Mouse (Mus musculus): ENCODE results near the gene Map4k2.

Gene Map4k2

GRCm38 (mm10) chr19:6400096-6401086, 59.5 kb downstream of the Map4k2 start:
- DNase-seq (ENCODE audit: low read depth, low spot score), result no peak

- DNase-seq (ENCODE audit: low read depth, low spot score), result peak; percentile 71
These were observed 60.3 kb downstream of the Map4k2 start for GRCm38 (mm10) chr19:6401131-6401815.

- no peak for DNase-seq (ENCODE audit: low read depth, low spot score)
These were observed 61.0 kb downstream of the Map4k2 start for GRCm38 (mm10) chr19:6401951-6402350.

- DNase-seq (ENCODE audit: low read depth, low spot score), result no peak
These were observed 62.9 kb downstream of the Map4k2 start for GRCm38 (mm10) chr19:6403869-6404268.
